Mouse (Mus musculus): ENCODE data around the gene Relch. TPM values are rescaled to one million over a fixed set of nuclear protein-coding genes. Genes with fewer than 3 reads are reported as not detected.

The Relch gene
- total and polyA plus RNA-seq, 3 experiments = 29.2 to 41.9 (median 39.0) TPM

GRCm38 (mm10) chr1:105752944-105753343, 89.3 kb downstream of the Relch start:
- Histone ChIP-seq H3K79me2 (ENCODE audit: control insufficient read depth, insufficient read depth, low read length, poor library complexity) (no peaks in the 10 kb centered on the region), H3K4me3 (ENCODE audit: control insufficient read depth in 1 of 2, insufficient read depth in 1 of 2, low read depth in 2 of 2, low read length in 2 of 2) (no peak overlapping the region), H3K36me3 (ENCODE audit: control insufficient read depth in 1 of 2, insufficient read depth in 2 of 2, low read length in 2 of 2) (peaks cover 5 to 17% of the 10 kb centered on the region in 2 experiments), H3K9ac (ENCODE audit: control insufficient read depth, low read depth, low read length, poor library complexity, severe bottlenecking) (no peak overlapping the region), H3K4me1 (ENCODE audit: control insufficient read depth in 1 of 2, insufficient read depth in 2 of 2, low read length in 2 of 2) (0 out of 4 replicates have a peak, but pooled peaks cover 0 to 4% of the 10 kb centered on the region in 2 experiments), H3K27me3 (ENCODE audit: control insufficient read depth in 1 of 2, insufficient read depth in 2 of 2, low read length in 2 of 2) (no peaks in the 10 kb centered on the region), H3K9me3 (replicated peaks; ENCODE audit: insufficient read depth, low read length) (no peaks in the 10 kb centered on the region), H3K27ac (ENCODE audit: control insufficient read depth, low read depth, low read length) (no peak overlapping the region)
- TF ChIP-seq ZNF384 (IDR thresholded peaks at IDR 0.05; ENCODE audit: low read depth, low read length) (no peak), TCF12 (IDR thresholded peaks at IDR 0.05; ENCODE audit: low read depth, low read length) (no peak), BHLHE40 (IDR thresholded peaks at IDR 0.05; ENCODE audit: borderline replicate concordance, low read depth, low read length) (no peak)
- DNase-seq (ENCODE audit: low read depth, low spot score) = no peak

DNA sequence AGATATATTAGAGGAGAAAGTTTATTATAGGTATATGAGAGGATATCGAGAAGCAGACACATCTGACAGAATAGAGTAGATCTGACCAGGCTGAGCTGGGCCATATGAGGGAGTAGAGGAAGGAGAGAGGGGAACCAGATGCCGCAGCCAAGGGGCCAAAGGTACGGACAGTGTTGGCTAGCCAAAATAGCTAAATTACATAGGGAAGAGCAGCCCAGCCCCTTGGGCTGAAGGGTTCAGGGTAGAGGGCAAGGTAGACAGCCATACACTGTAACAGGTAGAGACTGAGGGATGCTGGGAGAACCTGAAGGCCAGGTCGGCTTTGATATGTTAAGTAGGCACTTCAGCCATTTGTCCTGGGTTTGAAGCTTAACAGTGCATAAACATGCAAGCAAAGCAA, 95.1 kb downstream of the Relch start:
- no peak for TF ChIP-seq ZMIZ1 (IDR thresholded peaks at IDR 0.05; ENCODE audit: low read depth, low read length)
- TF ChIP-seq BHLHE40 (IDR thresholded peaks at IDR 0.05; ENCODE audit: borderline replicate concordance, low read depth, low read length) = no peak
- DNase-seq (ENCODE audit: low read depth, low spot score) = no peak

GRCm38 (mm10) chr1:105759422-105760165, 95.9 kb downstream of the Relch start:
- TF ChIP-seq SIN3A (IDR thresholded peaks at IDR 0.05; ENCODE audit: low read length) (no peak), UBTF (IDR thresholded peaks at IDR 0.05; ENCODE audit: borderline replicate concordance, insufficient read depth, low read depth, low read length) (no peak), RCOR1 (IDR thresholded peaks at IDR 0.05; ENCODE audit: low read depth, low read length) (no peak), MAZ (IDR thresholded peaks at IDR 0.05; ENCODE audit: low read depth, low read length) (no peak), POLR2AphosphoS5 (IDR thresholded peaks at IDR 0.05; ENCODE audit: borderline replicate concordance, low read depth, low read length) (no peak), BHLHE40 (IDR thresholded peaks at IDR 0.05; ENCODE audit: borderline replicate concordance, low read depth, low read length) (no peak), TBP (IDR thresholded peaks at IDR 0.05; ENCODE audit: low read depth, low read length) (no peak), ELF1 (IDR thresholded peaks at IDR 0.05; ENCODE audit: low read depth, low read length) (no peak), RAD21 (IDR thresholded peaks at IDR 0.05; ENCODE audit: low read depth, low read length) (no peak), TCF12 (IDR thresholded peaks at IDR 0.05; ENCODE audit: low read depth, low read length) (no peak), USF2 (IDR thresholded peaks at IDR 0.05; ENCODE audit: borderline replicate concordance in 1 of 2, insufficient read depth in 1 of 2, low read depth in 1 of 2, low read length in 2 of 2) (no peak), KAT2A (conservative IDR thresholded peaks at IDR 0.05; ENCODE audit: low read depth, low read length) (no peak), ZMIZ1 (IDR thresholded peaks at IDR 0.05; ENCODE audit: low read depth, low read length) (no peak), POLR2AphosphoS2 (IDR thresholded peaks at IDR 0.05; ENCODE audit: low read length) (no peak), MEF2A (IDR thresholded peaks at IDR 0.05; ENCODE audit: extremely low read depth, insufficient replicate concordance, low read depth, low read length, poor library complexity, severe bottlenecking) (no peak), MYC (IDR thresholded peaks at IDR 0.05; ENCODE audit: low read depth, low read length) (no peak), ZC3H11A (IDR thresholded peaks at IDR 0.05; ENCODE audit: low read depth, low read length) (no peak), HCFC1 (IDR thresholded peaks at IDR 0.05; ENCODE audit: low read depth, low read length) (no peak)
- no peak overlapping the region for H3K9ac ChIP-seq (ENCODE audit: control insufficient read depth, low read depth, low read length, poor library complexity, severe bottlenecking)
- no peak overlapping the region for H3K4me3 ChIP-seq (ENCODE audit: control insufficient read depth in 1 of 2, insufficient read depth in 1 of 2, low read depth in 2 of 2, low read length in 2 of 2)

More for the DNA sequence above, 95.1 kb downstream of the Relch start:
- Histone ChIP-seq H3K9me3 (replicated peaks; ENCODE audit: insufficient read depth, low read length) (no peaks in the 10 kb centered on the region), H3K27me3 (ENCODE audit: control insufficient read depth in 1 of 2, insufficient read depth in 2 of 2, low read length in 2 of 2) (no peaks in the 10 kb centered on the region), H3K27ac (ENCODE audit: control insufficient read depth, low read depth, low read length) (no peak overlapping the region), H3K4me1 (ENCODE audit: control insufficient read depth in 1 of 2, insufficient read depth in 2 of 2, low read length in 2 of 2) (0 out of 4 replicates have a peak, but pooled peaks cover 0 to 4% of the 10 kb centered on the region in 2 experiments), H3K9ac (ENCODE audit: control insufficient read depth, low read depth, low read length, poor library complexity, severe bottlenecking) (no peak overlapping the region), H3K36me3 (ENCODE audit: control insufficient read depth in 1 of 2, insufficient read depth in 2 of 2, low read length in 2 of 2) (peaks cover 0 to 6% of the 10 kb centered on the region in 2 experiments; a peak in 3 of 4 replicates), H3K4me3 (ENCODE audit: control insufficient read depth in 1 of 2, insufficient read depth in 1 of 2, low read depth in 2 of 2, low read length in 2 of 2) (no peak overlapping the region), H3K79me2 (ENCODE audit: control insufficient read depth, insufficient read depth, low read length, poor library complexity) (no peaks in the 10 kb centered on the region)

More at GRCm38 (mm10) chr1:105759422-105760165, 95.9 kb downstream of the Relch start:
- DNase-seq (ENCODE audit: low read depth, low spot score) = no peak
- H3K36me3 ChIP-seq (ENCODE audit: control insufficient read depth in 1 of 2, insufficient read depth in 2 of 2, low read length in 2 of 2) = no peaks in the 10 kb centered on the region; a peak in 1 of 4 replicates
- H3K27ac ChIP-seq (ENCODE audit: control insufficient read depth, low read depth, low read length) = no peak overlapping the region
- 0 out of 4 replicates have a peak, but pooled peaks cover 0 to 4% of the 10 kb centered on the region in 2 experiments for H3K4me1 ChIP-seq (ENCODE audit: control insufficient read depth in 1 of 2, insufficient read depth in 2 of 2, low read length in 2 of 2)
- H3K9me3 ChIP-seq (replicated peaks; ENCODE audit: insufficient read depth, low read length) = no peaks in the 10 kb centered on the region
- no peaks in the 10 kb centered on the region for H3K79me2 ChIP-seq (ENCODE audit: control insufficient read depth, insufficient read depth, low read length, poor library complexity)
- no peaks in the 10 kb centered on the region for H3K27me3 ChIP-seq (ENCODE audit: control insufficient read depth in 1 of 2, insufficient read depth in 2 of 2, low read length in 2 of 2)
